Mouse (Mus musculus) ES-E14 (cell line): ENCODE results near the gene Acot13. TPM values are rescaled to one million over a fixed set of nuclear protein-coding genes. Genes with fewer than 3 reads are reported as not detected.

ENCODE experiments used
- DNase-seq: peaks from one replicate; pipeline ENCODE4 v3.0.0-alpha.2; 2013; ENCODE audit warnings: low read depth, low spot score
- H3K27ac ChIP-seq: 2 replicates; pipeline ENCODE4 v1.5.1; 2012; ENCODE audit warnings: low read depth, mild to moderate bottlenecking, low read length, moderate library complexity, mixed read lengths; ENCODE audit not compliant: poor library complexity, insufficient read depth, severe bottlenecking
- H3K36me3 ChIP-seq: 2 replicates; pipeline ENCODE4 v1.6.1; 2012; ENCODE audit warnings: mild to moderate bottlenecking, low read length, moderate library complexity, mixed read lengths; ENCODE audit not compliant: control insufficient read depth, poor library complexity, insufficient read depth, severe bottlenecking
- H3K4me1 ChIP-seq, 2 experiments: fragments of 150-350 bp in 1 of 2; sonication (generic) in 1 of 2; 2 replicates each; pipeline ENCODE4 v1.6.1; 2012; ENCODE audit warnings: low read length in 2 of 2, mild to moderate bottlenecking in 1 of 2, mixed read lengths in 1 of 2; ENCODE audit not compliant: control insufficient read depth in 2 of 2, insufficient read depth in 2 of 2, poor library complexity in 1 of 2
- H3K4me3 ChIP-seq, 2 experiments: fragments of 150-350 bp in 1 of 2; sonication (generic) in 1 of 2; 2 replicates each; pipeline ENCODE4 v1.5.1; 2012; ENCODE audit warnings: low read length in 2 of 2, low read depth in 1 of 2, mild to moderate bottlenecking in 1 of 2, mixed read lengths in 1 of 2; ENCODE audit not compliant: insufficient read depth in 1 of 2, poor library complexity in 1 of 2, severe bottlenecking in 1 of 2
- H3K9ac ChIP-seq: 2 replicates; pipeline ENCODE4 v1.6.1; 2012; ENCODE audit warnings: low read depth, mild to moderate bottlenecking, low read length, mixed read lengths; ENCODE audit not compliant: poor library complexity, insufficient read depth, severe bottlenecking
- H3K9me3 ChIP-seq: fragments of 150-350 bp; sonication (generic); 2 replicates; pipeline ENCODE4 v1.6.1; 2012; ENCODE audit warnings: low read depth, mild to moderate bottlenecking, low read length; ENCODE audit not compliant: control insufficient read depth, insufficient read depth
- CHD2 ChIP-seq: IDR thresholded peaks from 2 replicates; pipeline ENCODE4 v1.6.1; 2014; ENCODE audit warnings: mild to moderate bottlenecking, low read depth, low read length, inconsistent platforms
- HCFC1 ChIP-seq: IDR thresholded peaks from 2 replicates; pipeline ENCODE4 v1.6.1; 2012; ENCODE audit warnings: low read length, inconsistent platforms, borderline replicate concordance; ENCODE audit not compliant: insufficient read depth
- MAFK ChIP-seq: IDR thresholded peaks from 2 replicates; pipeline ENCODE4 v1.6.1; 2014; ENCODE audit warnings: mild to moderate bottlenecking, low read depth, low read length, inconsistent platforms; ENCODE audit not compliant: insufficient read depth
- ZC3H11A ChIP-seq: IDR thresholded peaks from 2 replicates; pipeline ENCODE4 v1.6.1; 2012; ENCODE audit warnings: low read depth, mild to moderate bottlenecking, inconsistent platforms, low read length, borderline replicate concordance
- ZNF384 ChIP-seq: IDR thresholded peaks from 2 replicates; pipeline ENCODE4 v1.6.1; 2012; ENCODE audit warnings: low read depth, low read length, inconsistent platforms
- in situ Hi-C, 2 experiments: fragments of 600-800 bp; cut with MboI; formaldehyde crosslinking; loops; one replicate each; pipeline ENCODE4 v1.15.1; 2025; ENCODE audit warnings: low sequenced_read_pairs in 2 of 2, inconsistent platforms in 1 of 2; ENCODE audit not compliant: unreplicated experiment in 2 of 2
- total RNA-seq: library from RNA; depleted of rRNA; stranded (reverse); fragments of 300-350 nt; gene quantifications from 2 replicates; pipeline ENCODE4 v1.2.3, GENCODE M21; 2012; rRNA removed

Acot13 gene
- total RNA-seq: 13.8 and 18.3 TPM in 2 replicates

DNA sequence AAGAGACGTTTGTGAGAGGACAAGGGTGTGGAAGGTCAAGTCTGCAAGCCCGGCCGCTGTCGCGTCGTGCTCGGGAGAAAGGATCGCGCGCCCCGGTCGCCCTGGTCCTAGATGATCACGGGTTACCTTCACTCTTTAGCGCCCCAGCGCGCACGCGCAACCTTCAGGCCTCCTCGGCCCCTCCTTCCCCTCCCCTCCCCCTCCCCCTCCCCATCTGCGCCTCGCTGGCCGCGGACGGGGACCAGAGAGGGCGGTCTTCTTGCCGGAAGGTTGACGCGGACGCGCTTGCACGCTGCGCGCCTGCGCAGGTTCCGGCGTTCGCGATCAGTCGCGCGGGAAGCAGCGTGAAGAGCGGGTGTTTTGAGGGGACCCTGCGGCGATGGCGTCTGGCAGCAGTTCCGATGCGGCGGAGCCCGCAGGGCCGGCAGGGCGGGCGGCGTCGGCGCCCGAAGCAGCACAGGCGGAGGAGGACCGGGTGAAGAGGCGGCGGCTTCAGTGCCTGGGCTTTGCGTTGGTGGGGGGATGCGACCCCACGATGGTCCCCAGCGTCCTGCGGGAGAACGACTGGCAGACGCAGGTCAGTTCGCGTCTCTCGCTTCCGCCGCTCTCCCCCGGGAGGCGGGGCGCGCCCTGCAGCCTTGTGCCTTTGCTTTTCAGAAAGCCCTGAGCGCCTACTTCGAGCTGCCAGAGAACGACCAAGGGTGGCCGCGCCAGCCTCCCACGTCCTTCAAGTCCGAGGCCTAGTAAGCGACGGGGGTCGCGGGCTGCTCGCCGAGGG is at the start of gene Acot13, which contains the start of gene Tdp2:
Gene Acot13, minus strand, starts transcription at position 188 of the 778 bp plus-strand sequence.
Gene Tdp2, plus strand, starts transcription at position 327 of the 778 bp plus-strand sequence.
- DNase-seq: peak; percentile 97
- Histone ChIP-seq H3K36me3 (peaks cover 2% of the 10 kb centered on the region), H3K27ac (peak within 1 kb of the TSS; percentile 39), H3K9ac (peak within 1 kb of the TSS; percentile 98), H3K4me1 (peaks cover 0 to 5% of the 10 kb centered on the region in 2 experiments; a peak in 2 of 4 replicates), H3K4me3 (peak within 1 kb of the TSS; percentile 74 to 87), H3K9me3 (no peaks in the 10 kb centered on the region)
- TF ChIP-seq MAFK (no peak), CHD2 (peak; percentile 81), HCFC1 (peak; percentile 61; the same call in 1 of the 2 replicates)
- in situ Hi-C loops: no loop called here

DNA sequence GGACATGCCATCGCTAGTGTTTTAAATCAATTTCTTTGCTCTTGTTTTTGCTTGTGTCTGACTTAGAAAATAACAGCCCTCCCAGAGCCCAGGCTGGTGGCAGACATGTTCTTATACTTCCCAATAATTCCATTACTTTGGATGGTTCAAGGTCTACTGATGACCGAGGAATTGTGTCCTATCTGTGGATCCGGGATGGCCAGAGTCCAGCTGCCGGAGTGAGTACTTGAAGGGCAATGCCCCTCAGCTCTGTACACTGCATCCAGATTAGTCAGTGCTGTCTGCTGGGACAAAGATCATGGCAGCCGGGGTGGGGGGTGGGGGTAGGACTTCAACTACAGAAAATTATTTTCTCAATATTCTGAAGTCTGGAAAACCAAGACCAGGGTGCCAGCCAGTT is 49.4 kb upstream of the Acot13 start:
- DNase-seq: no peak
- in situ Hi-C loops: no loop called here
- Histone ChIP-seq H3K4me1 (no peaks in the 10 kb centered on the region), H3K4me3 (no peak overlapping the region), H3K9me3 (no peaks in the 10 kb centered on the region), H3K27ac (no peak overlapping the region), H3K9ac (no peak overlapping the region), H3K36me3 (no peaks in the 10 kb centered on the region)
- TF ChIP-seq HCFC1 (no peak), ZNF384 (no peak), ZC3H11A (no peak), CHD2 (no peak), MAFK (no peak)

DNA sequence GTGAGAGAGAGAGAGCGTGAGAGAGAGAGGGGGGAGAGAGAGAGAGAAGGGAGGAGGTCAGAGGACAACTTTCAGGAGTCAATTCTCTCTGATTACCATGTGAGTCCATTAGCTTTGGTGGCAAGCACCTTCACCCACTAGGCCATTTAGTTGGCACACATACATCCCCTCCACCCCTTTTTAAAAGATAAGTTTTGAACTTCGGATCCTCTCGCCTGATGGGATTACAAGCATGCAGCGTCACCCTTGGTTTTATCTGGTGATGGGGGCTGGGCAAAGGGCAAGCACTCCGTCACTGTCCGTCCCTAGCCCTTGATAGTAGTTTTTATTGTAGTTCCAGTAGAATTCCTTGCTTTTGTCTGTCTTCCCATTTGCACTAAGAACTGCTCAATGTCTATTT is 48.9 kb upstream of the Acot13 start:
- H3K27ac ChIP-seq: no peak overlapping the region
- in situ Hi-C loops: no loop called here
- DNase-seq: no peak

DNA sequence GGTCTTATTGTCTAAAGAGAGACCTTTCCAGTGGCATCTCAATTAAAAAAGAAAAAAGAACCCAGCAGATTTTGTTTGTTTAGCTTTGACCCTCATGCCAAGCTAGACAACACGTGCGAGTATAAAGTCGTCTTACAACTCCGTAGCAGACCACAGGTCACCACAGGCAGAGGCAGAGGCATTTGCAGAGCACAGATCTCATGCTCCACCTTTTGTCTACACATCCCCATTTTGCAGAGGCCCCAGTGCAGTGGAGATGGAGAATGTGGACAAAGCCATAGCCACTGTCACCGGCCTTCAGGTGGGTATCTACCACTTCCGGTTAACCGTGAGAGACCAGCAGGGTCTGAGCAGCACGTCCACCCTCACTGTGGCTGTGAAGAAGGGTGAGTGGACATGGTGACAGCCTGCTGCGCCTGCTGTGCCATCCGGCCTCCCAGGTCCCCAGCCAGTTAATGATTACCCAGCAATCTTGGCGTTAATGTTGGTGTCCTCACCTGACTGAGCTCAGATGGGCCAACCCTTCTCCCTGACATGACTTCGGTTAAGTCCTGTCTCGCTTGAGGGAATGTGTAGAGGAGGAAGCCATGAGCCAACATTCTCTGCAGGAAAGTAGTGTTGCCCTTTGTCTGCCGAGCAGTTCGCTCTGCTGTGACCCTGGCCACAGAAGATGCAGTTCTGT is 48.2 kb upstream of the Acot13 start:
- DNase-seq: no peak
- no peak overlapping the region for H3K9ac ChIP-seq
- H3K9me3 ChIP-seq: no peaks in the 10 kb centered on the region
- TF ChIP-seq CHD2 (no peak), HCFC1 (no peak), ZNF384 (no peak), MAFK (no peak), ZC3H11A (no peak)
- in situ Hi-C loops: no loop called here
- no peaks in the 10 kb centered on the region for H3K36me3 ChIP-seq
- H3K4me1 ChIP-seq: no peaks in the 10 kb centered on the region
- no peak overlapping the region for H3K27ac ChIP-seq
- H3K4me3 ChIP-seq: no peak overlapping the region

More for the DNA sequence above, 48.9 kb upstream of the Acot13 start:
- no peak overlapping the region for H3K9ac ChIP-seq
- H3K4me3 ChIP-seq: no peak overlapping the region
- H3K9me3 ChIP-seq: no peaks in the 10 kb centered on the region
- TF ChIP-seq HCFC1 (no peak), MAFK (no peak), ZNF384 (no peak), CHD2 (no peak), ZC3H11A (no peak)
- H3K4me1 ChIP-seq: no peaks in the 10 kb centered on the region
- H3K36me3 ChIP-seq: no peaks in the 10 kb centered on the region
